ENCODE assay signal across 9 mouse cellular contexts in the genomic region with DNA sequence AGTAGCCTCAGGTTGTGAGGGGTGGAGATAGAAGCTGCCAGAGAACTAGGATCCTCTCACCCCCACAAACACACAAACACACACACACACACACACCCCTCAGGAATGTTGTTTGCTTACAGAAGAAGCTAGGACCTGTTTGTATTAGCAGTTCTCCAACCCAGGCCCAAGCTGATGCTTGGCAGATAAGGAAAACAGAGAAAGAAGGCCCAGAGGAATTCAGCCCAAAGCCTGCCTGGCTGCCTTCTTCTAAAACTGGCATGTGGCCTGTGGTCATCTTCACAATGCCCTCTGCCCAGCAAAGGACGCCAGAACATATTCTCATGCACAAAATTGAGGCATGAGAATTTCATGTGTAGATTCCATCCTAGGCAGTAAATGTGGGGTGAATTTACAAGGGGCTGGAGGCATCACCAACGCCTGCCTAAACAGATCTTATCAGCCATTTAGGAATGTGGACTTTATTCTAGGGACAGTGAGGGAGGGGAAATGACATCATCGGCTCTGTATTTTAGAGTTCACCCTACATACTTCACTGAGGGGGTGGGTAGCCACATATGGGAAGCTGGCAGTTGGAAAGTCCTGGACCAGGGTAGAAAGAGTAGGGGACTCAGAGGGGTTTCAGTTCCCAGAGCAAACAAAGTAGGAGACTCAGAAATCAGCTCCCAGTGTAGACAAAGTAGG. TPM values are rescaled to one million over a fixed set of nuclear protein-coding genes. Genes with fewer than 3 reads are reported as not detected.
DNase-seq lines count a peak whose midpoint lies in the region; ATAC-seq and TF ChIP-seq lines count a peak whose summit lies in the region.
"Had no signal": no experiment of that assay in that cellular context is flagged by ENCODE, and none has a peak within 500 bp of the region (broad histone marks: within the 10 kb centered on the region; RNA-seq: fewer than 3 reads in every experiment).

No protein-coding gene starts in this region.

- H3K36me3 ChIP-seq in heart, adult 2 months (ENCODE audit: control insufficient read depth, insufficient read depth, low read length): peaks cover 34% of the 10 kb centered on the region
- H3K36me3 ChIP-seq in neural tube, embryonic 14.5 days (ENCODE audit: control insufficient read depth, insufficient read depth, low read length): no peaks in the 10 kb centered on the region
- no peaks in the 10 kb centered on the region for H3K36me3 ChIP-seq in kidney, postnatal 0 days (ENCODE audit: insufficient read depth, low read length)
- H3K36me3 ChIP-seq in stomach, embryonic 14.5 days (ENCODE audit: control insufficient read depth, insufficient read depth, low read length): no peaks in the 10 kb centered on the region
- H3K36me3 ChIP-seq: hindbrain, embryonic 15.5 days had no signal

- peak overlapping the region; percentile 74 for H3K27ac ChIP-seq in heart, adult 2 months
- H3K27ac ChIP-seq in neural tube, embryonic 14.5 days (ENCODE audit: low read depth, low read length): peak overlapping the region; percentile 5; the same call in 1 of the 2 replicates
- peak overlapping the region; percentile 87 for H3K27ac ChIP-seq in kidney, postnatal 0 days
- peak overlapping the region; percentile 88; the same call in 1 of the 2 replicates for H3K27ac ChIP-seq in stomach, embryonic 14.5 days (ENCODE audit: low read length)
- H3K27ac ChIP-seq: hindbrain, embryonic 15.5 days had no signal

- H3K27me3 ChIP-seq in heart, adult 2 months (ENCODE audit: control insufficient read depth, insufficient read depth, low read length): no peaks in the 10 kb centered on the region
- H3K27me3 ChIP-seq in neural tube, embryonic 14.5 days (ENCODE audit: control insufficient read depth, insufficient read depth, low read length): no peaks in the 10 kb centered on the region
- no peaks in the 10 kb centered on the region for H3K27me3 ChIP-seq in kidney, postnatal 0 days (ENCODE audit: insufficient read depth, low read length)
- H3K27me3 ChIP-seq in stomach, embryonic 14.5 days (ENCODE audit: control insufficient read depth, insufficient read depth, low read length): no peaks in the 10 kb centered on the region
- H3K27me3 ChIP-seq: hindbrain, embryonic 15.5 days had no signal

- no peak for ATAC-seq in neural tube, embryonic 14.5 days (ENCODE audit: low read depth)
- ATAC-seq in kidney, postnatal 0 days (replicated peaks; ENCODE audit: low FRiP score, low read depth): no peak
- no peak for ATAC-seq in stomach, embryonic 14.5 days (ENCODE audit: insufficient number of reproducible peaks, insufficient read depth, low FRiP score, low read depth)

- intact Hi-C loops in heart, adult 2 months (cut with DNase I): loop anchor here (2.0 kb wide), 1 partner anchor 14 kb away; no protein-coding TSS in a partner anchor
- intact Hi-C loops in heart, postnatal 25 days (cut with DNase I): no loop called here

- no peak overlapping the region for H3K4me2 ChIP-seq in neural tube, embryonic 14.5 days (ENCODE audit: low read depth, low read length)
- H3K4me2 ChIP-seq in kidney, postnatal 0 days (ENCODE audit: low read length): peak overlapping the region; percentile 6; the same call in 1 of the 2 replicates
- 0 out of 2 replicates have a peak overlapping the region, but pooled peaks have one; percentile 6 for H3K4me2 ChIP-seq in stomach, embryonic 14.5 days (replicated peaks; ENCODE audit: low read depth, low read length)
- H3K4me2 ChIP-seq: hindbrain, embryonic 15.5 days had no signal

- WGBS in heart, adult 2 months: 8% methylated on average over 3 of the region's 3 CpGs
- WGBS in neural tube, embryonic 14.5 days: 78% methylated on average over 3 of the region's 3 CpGs
- whole genome bisulfite sequencing in kidney, postnatal 0 days: 26% methylated on average over 3 of the region's 3 CpGs
- 16% methylated on average over 3 of the region's 3 CpGs for WGBS in stomach, embryonic 14.5 days

- peaks cover 16% of the 10 kb centered on the region for H3K79me2 ChIP-seq in heart, adult 2 months (replicated peaks; ENCODE audit: control insufficient read depth, insufficient read depth, low read length)

- no peak overlapping the region for H3K4me3 ChIP-seq in heart, adult 2 months
- no peak overlapping the region for H3K4me3 ChIP-seq in neural tube, embryonic 14.5 days (ENCODE audit: low read depth, low read length)
- H3K4me3 ChIP-seq in kidney, postnatal 0 days (replicated peaks; ENCODE audit: low read depth, low read length): no peak overlapping the region
- H3K4me3 ChIP-seq in stomach, embryonic 14.5 days (ENCODE audit: low read depth, low read length): no peak overlapping the region
- H3K4me3 ChIP-seq: hindbrain, embryonic 15.5 days had no signal

- no peak for DNase-seq in heart, adult 2 months
- no peak for DNase-seq in heart, postnatal 25 days (ENCODE audit: low spot score)
- DNase-seq in neural tube, embryonic 10.5 days (ENCODE audit: extremely low spot score, low spot score): no peak
- DNase-seq in kidney, postnatal 0 days (ENCODE audit: low spot score): peak; percentile 64
- no peak for DNase-seq in urinary bladder, adult 18-20 months (ENCODE audit: low spot score in 2 of 2)
- DNase-seq in cerebellum, postnatal 14 days: no peak

- TF ChIP-seq CTCF in heart, adult 2 months (IDR thresholded peaks at IDR 0.05): no peak
- TF ChIP-seq CTCF in kidney, postnatal 0 days (IDR thresholded peaks at IDR 0.05; ENCODE audit: low read depth): no peak

- H3K4me1 ChIP-seq in heart, adult 2 months (ENCODE audit: control insufficient read depth, insufficient read depth, low read length): peaks cover 71% of the 10 kb centered on the region
- H3K4me1 ChIP-seq in neural tube, embryonic 14.5 days (ENCODE audit: control insufficient read depth, insufficient read depth, low read length): 0 out of 2 replicates have a peak, but pooled peaks cover 3% of the 10 kb centered on the region
- H3K4me1 ChIP-seq in kidney, postnatal 0 days (replicated peaks; ENCODE audit: insufficient read depth, low read length): peaks cover 89% of the 10 kb centered on the region
- peaks cover 77% of the 10 kb centered on the region for H3K4me1 ChIP-seq in stomach, embryonic 14.5 days (ENCODE audit: control insufficient read depth, insufficient read depth, low read length)

- peak overlapping the region; percentile 27; the same call in 1 of the 2 replicates for H3K9ac ChIP-seq in heart, adult 2 months (ENCODE audit: low read depth, low read length)
- no peak overlapping the region for H3K9ac ChIP-seq in neural tube, embryonic 14.5 days (replicated peaks; ENCODE audit: low read depth, low read length)
- 0 out of 2 replicates have a peak overlapping the region, but pooled peaks have one; percentile 38 for H3K9ac ChIP-seq in kidney, postnatal 0 days (ENCODE audit: low read depth, low read length)
- no peak overlapping the region for H3K9ac ChIP-seq in stomach, embryonic 14.5 days (replicated peaks; ENCODE audit: low read depth, low read length)
- H3K9ac ChIP-seq: hindbrain, embryonic 15.5 days had no signal

- H3K9me3 ChIP-seq in neural tube, embryonic 14.5 days (ENCODE audit: control insufficient read depth, low read length): no peaks in the 10 kb centered on the region
- H3K9me3 ChIP-seq in kidney, postnatal 0 days (replicated peaks; ENCODE audit: low read length): no peaks in the 10 kb centered on the region
- no peaks in the 10 kb centered on the region for H3K9me3 ChIP-seq in stomach, embryonic 14.5 days (ENCODE audit: control insufficient read depth, low read depth, low read length)
- H3K9me3 ChIP-seq: hindbrain, embryonic 15.5 days had no signal

- no peak for TF ChIP-seq EP300 in heart, adult 2 months (IDR thresholded peaks at IDR 0.05; ENCODE audit: insufficient read depth, low read depth, low read length)

- no peak for TF ChIP-seq POLR2A in heart, adult 2 months (IDR thresholded peaks at IDR 0.05; ENCODE audit: insufficient read depth, low read depth, low read length)

RNA-seq across cellular contexts. Expression of a gene that starts 21.4 kb away (rescaled TPM):
- 100 to 1,000 TPM in 1 of 2 experiments, 10 to 100 TPM in 1; 88.3 to 111 TPM for total RNA-seq in heart, adult 2 months (2021)
- polyA plus RNA-seq in heart, adult 2 months (2012; rRNA removed): 30.4 and 46.8 TPM in 2 replicates
- total RNA-seq in heart, postnatal 25 days (2021): 100 to 1,000 TPM; 122 to 124 TPM
- polyA plus RNA-seq in neural tube, embryonic 14.5 days (2014; fragmentation: Nextera tagmentation; extraction: Ambion mirVana): 9.5 and 13.8 TPM in 2 replicates
- 52.9 and 57.2 TPM in 2 replicates for polyA plus RNA-seq in kidney, postnatal 0 days (2015; fragmentation: Nextera tagmentation; extraction: Ambion mirVana)
- 75.4 and 77.1 TPM in 2 replicates for polyA plus RNA-seq in stomach, embryonic 14.5 days (2014; fragmentation: Nextera tagmentation; extraction: Ambion mirVana)

Comparison
In these comparisons a context has a peak if more than half of its experiments do, and no peak if none do; other contexts are left out.
1. H3K27ac ChIP-seq: peak in every context shown above with its lines; median percentile 88 in stomach, embryonic 14.5 days; 87 in kidney, postnatal 0 days; 74 in heart, adult 2 months; 5 in neural tube, embryonic 14.5 days.
2. H3K9ac ChIP-seq: peak in heart, adult 2 months (single experiment) and kidney, postnatal 0 days (single experiment); none in neural tube, embryonic 14.5 days (single experiment) and stomach, embryonic 14.5 days (single experiment).